Mouse (Mus musculus): ENCODE measurements around the gene Wfs1. TPM values are rescaled to one million over a fixed set of nuclear protein-coding genes. Genes with fewer than 3 reads are reported as not detected.

The Wfs1 gene
- polyA plus RNA-seq, 1 experiment, result 83.4 TPM

- Histone ChIP-seq H3K27me3 (ENCODE audit: control insufficient read depth, insufficient read depth, insufficient read length) (peaks cover 61% of the 10 kb centered on the region), H3K36me3 (ENCODE audit: control insufficient read depth, insufficient read depth) (no peaks in the 10 kb centered on the region), H3K4me2 (ENCODE audit: low read depth) (no peak overlapping the region), H3ac (ENCODE audit: control insufficient read depth, insufficient read length) (no peak overlapping the region), H3K79me2 (ENCODE audit: control insufficient read depth, insufficient read depth) (no peaks in the 10 kb centered on the region), H3K4me3 (no peak overlapping the region)
- TF ChIP-seq E2F4 (IDR thresholded peaks at IDR 0.05; ENCODE audit: insufficient read depth) (no peak), TCF12 (IDR thresholded peaks at IDR 0.05; ENCODE audit: insufficient read depth, poor library complexity, severe bottlenecking) (no peak), MYOD1 (IDR thresholded peaks at IDR 0.05; ENCODE audit: control insufficient read depth in 1 of 3, insufficient read length in 2 of 3, low read depth in 2 of 3) (no peak), REST (IDR thresholded peaks at IDR 0.05; ENCODE audit: insufficient read depth, insufficient read length) (no peak), MYOG (IDR thresholded peaks at IDR 0.05; ENCODE audit: control insufficient read depth in 1 of 3, insufficient read depth in 1 of 3, insufficient read length in 2 of 3, low read depth in 2 of 3) (no peak), POLR2A (IDR thresholded peaks at IDR 0.05; ENCODE audit: insufficient read length, low read depth) (no peak)
Measured at GRCm38 (mm10) chr5:36935486-36936473, 53.2 kb downstream of the Wfs1 start.

GRCm38 (mm10) chr5:36933383-36933782 is 55.6 kb downstream of the Wfs1 start:
- Histone ChIP-seq H3K4me2 (ENCODE audit: low read depth) (no peak overlapping the region), H3K36me3 (ENCODE audit: control insufficient read depth, insufficient read depth) (no peaks in the 10 kb centered on the region), H3K27me3 (ENCODE audit: control insufficient read depth, insufficient read depth, insufficient read length) (peaks cover 53% of the 10 kb centered on the region), H3K4me3 (no peak overlapping the region), H3K79me2 (ENCODE audit: control insufficient read depth, insufficient read depth) (no peaks in the 10 kb centered on the region), H3ac (ENCODE audit: control insufficient read depth, insufficient read length) (no peak overlapping the region)
- no peak for TF ChIP-seq MAX (IDR thresholded peaks at IDR 0.05; ENCODE audit: low read depth)
- no peak for TF ChIP-seq SRF (IDR thresholded peaks at IDR 0.05; ENCODE audit: control insufficient read depth, insufficient read length, low read depth)
- TF ChIP-seq CEBPB (IDR thresholded peaks at IDR 0.05; ENCODE audit: insufficient read depth, poor library complexity, severe bottlenecking), result no peak
- TF ChIP-seq POLR2AphosphoS2 (IDR thresholded peaks at IDR 0.05; ENCODE audit: insufficient read length, low read depth), result no peak
- no peak for TF ChIP-seq USF1 (IDR thresholded peaks at IDR 0.05; ENCODE audit: low read depth)
- TF ChIP-seq TCF3 (IDR thresholded peaks at IDR 0.05; ENCODE audit: insufficient read length, low read depth), result no peak
- no peak for TF ChIP-seq TCF12 (IDR thresholded peaks at IDR 0.05; ENCODE audit: insufficient read depth, poor library complexity, severe bottlenecking)
- no peak for TF ChIP-seq MYOG (IDR thresholded peaks at IDR 0.05; ENCODE audit: control insufficient read depth in 1 of 3, insufficient read depth in 1 of 3, insufficient read length in 2 of 3, low read depth in 2 of 3)
- TF ChIP-seq MYOD1 (IDR thresholded peaks at IDR 0.05; ENCODE audit: control insufficient read depth in 1 of 3, insufficient read length in 2 of 3, low read depth in 2 of 3), result no peak

GRCm38 (mm10) chr5:36929376-36929775 is 59.6 kb downstream of the Wfs1 start:
- Histone ChIP-seq H3K36me3 (ENCODE audit: control insufficient read depth, insufficient read depth) (no peaks in the 10 kb centered on the region), H3ac (ENCODE audit: control insufficient read depth, insufficient read length) (no peak overlapping the region), H3K27me3 (ENCODE audit: control insufficient read depth, insufficient read depth, insufficient read length) (peaks cover 28% of the 10 kb centered on the region), H3K79me2 (ENCODE audit: control insufficient read depth, insufficient read depth) (no peaks in the 10 kb centered on the region), H3K4me3 (no peak overlapping the region), H3K4me2 (ENCODE audit: low read depth) (no peak overlapping the region)
- TF ChIP-seq POLR2AphosphoS2 (IDR thresholded peaks at IDR 0.05; ENCODE audit: insufficient read length, low read depth), result no peak
- TF ChIP-seq TCF3 (IDR thresholded peaks at IDR 0.05; ENCODE audit: insufficient read length, low read depth), result no peak
- no peak for TF ChIP-seq TCF12 (IDR thresholded peaks at IDR 0.05; ENCODE audit: insufficient read depth, poor library complexity, severe bottlenecking)
- no peak for TF ChIP-seq MAX (IDR thresholded peaks at IDR 0.05; ENCODE audit: low read depth)
- no peak for TF ChIP-seq REST (IDR thresholded peaks at IDR 0.05; ENCODE audit: insufficient read depth, insufficient read length)
- no peak for TF ChIP-seq SRF (IDR thresholded peaks at IDR 0.05; ENCODE audit: control insufficient read depth, insufficient read length, low read depth)
- no peak for TF ChIP-seq MYOG (IDR thresholded peaks at IDR 0.05; ENCODE audit: control insufficient read depth in 1 of 3, insufficient read depth in 1 of 3, insufficient read length in 2 of 3, low read depth in 2 of 3)
- no peak for TF ChIP-seq MYOD1 (IDR thresholded peaks at IDR 0.05; ENCODE audit: control insufficient read depth in 1 of 3, insufficient read length in 2 of 3, low read depth in 2 of 3)
- TF ChIP-seq USF1 (IDR thresholded peaks at IDR 0.05; ENCODE audit: low read depth), result no peak

- H3K4me3 ChIP-seq, result no peak overlapping the region
- no peak overlapping the region for H3K4me2 ChIP-seq (ENCODE audit: low read depth)
- no peaks in the 10 kb centered on the region for H3K79me2 ChIP-seq (ENCODE audit: control insufficient read depth, insufficient read depth)
- TF ChIP-seq POLR2AphosphoS2 (IDR thresholded peaks at IDR 0.05; ENCODE audit: insufficient read length, low read depth) (no peak), TCF12 (IDR thresholded peaks at IDR 0.05; ENCODE audit: insufficient read depth, poor library complexity, severe bottlenecking) (no peak), MYOD1 (IDR thresholded peaks at IDR 0.05; ENCODE audit: control insufficient read depth in 1 of 3, insufficient read length in 2 of 3, low read depth in 2 of 3) (no peak), SRF (IDR thresholded peaks at IDR 0.05; ENCODE audit: control insufficient read depth, insufficient read length, low read depth) (no peak), CEBPB (IDR thresholded peaks at IDR 0.05; ENCODE audit: insufficient read depth, poor library complexity, severe bottlenecking) (no peak), E2F4 (IDR thresholded peaks at IDR 0.05; ENCODE audit: insufficient read depth) (no peak), TCF3 (IDR thresholded peaks at IDR 0.05; ENCODE audit: insufficient read length, low read depth) (no peak), POLR2A (IDR thresholded peaks at IDR 0.05; ENCODE audit: insufficient read length, low read depth) (no peak), MAX (IDR thresholded peaks at IDR 0.05; ENCODE audit: low read depth) (no peak), MYOG (IDR thresholded peaks at IDR 0.05; ENCODE audit: control insufficient read depth in 1 of 3, insufficient read depth in 1 of 3, insufficient read length in 2 of 3, low read depth in 2 of 3) (no peak), REST (IDR thresholded peaks at IDR 0.05; ENCODE audit: insufficient read depth, insufficient read length) (no peak), USF1 (IDR thresholded peaks at IDR 0.05; ENCODE audit: low read depth) (no peak)
- no peaks in the 10 kb centered on the region for H3K36me3 ChIP-seq (ENCODE audit: control insufficient read depth, insufficient read depth)
- no peak overlapping the region for H3ac ChIP-seq (ENCODE audit: control insufficient read depth, insufficient read length)
- peaks cover 21% of the 10 kb centered on the region for H3K27me3 ChIP-seq (ENCODE audit: control insufficient read depth, insufficient read depth, insufficient read length)
Measured at GRCm38 (mm10) chr5:36928701-36929100, 60.3 kb downstream of the Wfs1 start.

Measured in myocyte (in vitro differentiated cells).